Mouse (Mus musculus): Measurements from ENCODE around the gene Syngr2.

- TF ChIP-seq GATA1 (IDR thresholded peaks at IDR 0.05; ENCODE audit: borderline replicate concordance, low read length) (no peak), FLI1 (IDR thresholded peaks at IDR 0.05; ENCODE audit: low read length) (no peak)
Observed at GRCm38 (mm10) chr11:117855975-117856374, 46.5 kb downstream of the Syngr2 start.
